Mouse (Mus musculus): ENCODE data around the gene Atp6v0a1. TPM values are rescaled to one million over a fixed set of nuclear protein-coding genes. Genes with fewer than 3 reads are reported as not detected.

Atp6v0a1 gene
- polyA plus RNA-seq, 1 experiment: 39.7 TPM

- no peak overlapping the region for H3K27ac ChIP-seq (ENCODE audit: control insufficient read depth, insufficient read depth, low read length)
- WGBS: 64% methylated on average over 10 of the region's 10 CpGs
- TF ChIP-seq CTCF (IDR thresholded peaks at IDR 0.05; ENCODE audit: borderline replicate concordance, control insufficient read depth, extremely low read depth, insufficient read depth, low read length, poor library complexity) (no peak), POLR2A (IDR thresholded peaks at IDR 0.05; ENCODE audit: control insufficient read depth, extremely low read depth, insufficient read depth, low read length, poor library complexity) (no peak)
Measured at GRCm38 (mm10) chr11:101052751-101053473, 43.7 kb downstream of the Atp6v0a1 start.

GRCm38 (mm10) chr11:101053974-101054373 is 44.7 kb downstream of the Atp6v0a1 start:
- Histone ChIP-seq H3K4me3 (ENCODE audit: control insufficient read depth, insufficient read depth, low read length) (no peak overlapping the region), H3K36me3 (ENCODE audit: control insufficient read depth, insufficient read depth, low read length) (no peaks in the 10 kb centered on the region), H3K27ac (ENCODE audit: control insufficient read depth, insufficient read depth, low read length) (no peak overlapping the region), H3K4me1 (replicated peaks; ENCODE audit: control insufficient read depth, insufficient read depth, low read length) (no peaks in the 10 kb centered on the region; the same call in 1 of the 2 replicates), H3K27me3 (ENCODE audit: control insufficient read depth, insufficient read depth, low read length) (no peaks in the 10 kb centered on the region)
- no peak for DNase-seq
- TF ChIP-seq POLR2A (IDR thresholded peaks at IDR 0.05; ENCODE audit: control insufficient read depth, extremely low read depth, insufficient read depth, low read length, poor library complexity) (no peak), CTCF (IDR thresholded peaks at IDR 0.05; ENCODE audit: borderline replicate concordance, control insufficient read depth, extremely low read depth, insufficient read depth, low read length, poor library complexity) (no peak)
- 97% methylated on average over 1 of the region's 1 CpGs for WGBS

More at GRCm38 (mm10) chr11:101052751-101053473, 43.7 kb downstream of the Atp6v0a1 start:
- Histone ChIP-seq H3K36me3 (ENCODE audit: control insufficient read depth, insufficient read depth, low read length) (no peaks in the 10 kb centered on the region), H3K4me3 (ENCODE audit: control insufficient read depth, insufficient read depth, low read length) (no peak overlapping the region), H3K27me3 (ENCODE audit: control insufficient read depth, insufficient read depth, low read length) (no peaks in the 10 kb centered on the region), H3K4me1 (replicated peaks; ENCODE audit: control insufficient read depth, insufficient read depth, low read length) (peaks cover 5% of the 10 kb centered on the region)
- no peak for DNase-seq

GRCm38 (mm10) chr11:101055418-101055817 is 46.2 kb downstream of the Atp6v0a1 start:
- whole genome bisulfite sequencing: 94% methylated on average over 14 of the region's 14 CpGs
- Histone ChIP-seq H3K27ac (ENCODE audit: control insufficient read depth, insufficient read depth, low read length) (no peak overlapping the region), H3K36me3 (ENCODE audit: control insufficient read depth, insufficient read depth, low read length) (no peaks in the 10 kb centered on the region), H3K4me3 (ENCODE audit: control insufficient read depth, insufficient read depth, low read length) (no peak overlapping the region), H3K4me1 (replicated peaks; ENCODE audit: control insufficient read depth, insufficient read depth, low read length) (peaks cover 10% of the 10 kb centered on the region), H3K27me3 (ENCODE audit: control insufficient read depth, insufficient read depth, low read length) (no peaks in the 10 kb centered on the region)
- TF ChIP-seq CTCF (IDR thresholded peaks at IDR 0.05; ENCODE audit: borderline replicate concordance, control insufficient read depth, extremely low read depth, insufficient read depth, low read length, poor library complexity) (no peak), POLR2A (IDR thresholded peaks at IDR 0.05; ENCODE audit: control insufficient read depth, extremely low read depth, insufficient read depth, low read length, poor library complexity) (no peak)
- no peak for DNase-seq

GRCm38 (mm10) chr11:101056885-101057284 is 47.6 kb downstream of the Atp6v0a1 start:
- DNase-seq: no peak
- no peak overlapping the region for H3K4me3 ChIP-seq (ENCODE audit: control insufficient read depth, insufficient read depth, low read length)
- H3K4me1 ChIP-seq (replicated peaks; ENCODE audit: control insufficient read depth, insufficient read depth, low read length): peaks cover 17% of the 10 kb centered on the region
- no peaks in the 10 kb centered on the region for H3K36me3 ChIP-seq (ENCODE audit: control insufficient read depth, insufficient read depth, low read length)
- WGBS: 89% methylated on average over 8 of the region's 8 CpGs
- H3K27me3 ChIP-seq (ENCODE audit: control insufficient read depth, insufficient read depth, low read length): no peaks in the 10 kb centered on the region
- no peak for TF ChIP-seq POLR2A (IDR thresholded peaks at IDR 0.05; ENCODE audit: control insufficient read depth, extremely low read depth, insufficient read depth, low read length, poor library complexity)
- TF ChIP-seq CTCF (IDR thresholded peaks at IDR 0.05; ENCODE audit: borderline replicate concordance, control insufficient read depth, extremely low read depth, insufficient read depth, low read length, poor library complexity): no peak
- H3K27ac ChIP-seq (ENCODE audit: control insufficient read depth, insufficient read depth, low read length): no peak overlapping the region

GRCm38 (mm10) chr11:101057860-101058259 is 48.6 kb downstream of the Atp6v0a1 start:
- peak; percentile 91 for DNase-seq
- Histone ChIP-seq H3K36me3 (ENCODE audit: control insufficient read depth, insufficient read depth, low read length) (no peaks in the 10 kb centered on the region), H3K27ac (ENCODE audit: control insufficient read depth, insufficient read depth, low read length) (no peak overlapping the region), H3K4me3 (ENCODE audit: control insufficient read depth, insufficient read depth, low read length) (no peak overlapping the region), H3K4me1 (replicated peaks; ENCODE audit: control insufficient read depth, insufficient read depth, low read length) (peaks cover 27% of the 10 kb centered on the region), H3K27me3 (ENCODE audit: control insufficient read depth, insufficient read depth, low read length) (no peaks in the 10 kb centered on the region)
- WGBS: 30% methylated on average over 5 of the region's 5 CpGs
- TF ChIP-seq POLR2A (IDR thresholded peaks at IDR 0.05; ENCODE audit: control insufficient read depth, extremely low read depth, insufficient read depth, low read length, poor library complexity): no peak
- TF ChIP-seq CTCF (IDR thresholded peaks at IDR 0.05; ENCODE audit: borderline replicate concordance, control insufficient read depth, extremely low read depth, insufficient read depth, low read length, poor library complexity): peak; percentile 72; the same call in 1 of the 2 replicates

- no peak overlapping the region for H3K27ac ChIP-seq (ENCODE audit: control insufficient read depth, insufficient read depth, low read length)
Measured at GRCm38 (mm10) chr11:101058726-101059125, 49.5 kb downstream of the Atp6v0a1 start.

More at GRCm38 (mm10) chr11:101058726-101059125, 49.5 kb downstream of the Atp6v0a1 start:
- Histone ChIP-seq H3K4me3 (ENCODE audit: control insufficient read depth, insufficient read depth, low read length) (no peak overlapping the region), H3K36me3 (ENCODE audit: control insufficient read depth, insufficient read depth, low read length) (no peaks in the 10 kb centered on the region), H3K4me1 (replicated peaks; ENCODE audit: control insufficient read depth, insufficient read depth, low read length) (peaks cover 34% of the 10 kb centered on the region), H3K27me3 (ENCODE audit: control insufficient read depth, insufficient read depth, low read length) (no peaks in the 10 kb centered on the region)
- 89% methylated on average over 5 of the region's 5 CpGs for WGBS
- DNase-seq: no peak
- no peak for TF ChIP-seq POLR2A (IDR thresholded peaks at IDR 0.05; ENCODE audit: control insufficient read depth, extremely low read depth, insufficient read depth, low read length, poor library complexity)
- TF ChIP-seq CTCF (IDR thresholded peaks at IDR 0.05; ENCODE audit: borderline replicate concordance, control insufficient read depth, extremely low read depth, insufficient read depth, low read length, poor library complexity): no peak
